Mouse (Mus musculus) adrenal gland, postnatal 0 days (tissue): Measurements from ENCODE around the gene Gm21830. TPM values are rescaled to one million over a fixed set of nuclear protein-coding genes. Genes with fewer than 3 reads are reported as not detected.

ENCODE experiments used
- polyA plus RNA-seq: library from polyadenylated mRNA; unstranded; fragments of >200 nt; fragmentation: Nextera tagmentation; extraction: Ambion mirVana; gene quantifications from 2 replicates; pipeline ENCODE4 v1.2.1, GENCODE M21; 2015

Gm21830 gene
- polyA plus RNA-seq: not detected in 2 replicates

GRCm38 (mm10) chr2:67413425-67413824 is at the start of gene Gm21830:
Gene Gm21830, plus strand, starts transcription at chr2:67413725.

GRCm38 (mm10) chr2:67433081-67433480 is 19.6 kb downstream of the Gm21830 start, which contains the start of gene Gm26727:
Gene Gm26727, minus strand, starts transcription at chr2:67433181.

GRCm38 (mm10) chr2:67445780-67446179 is 32.3 kb downstream of the Gm21830 start, which contains the start of gene Xirp2:
Gene Xirp2, plus strand, starts transcription at chr2:67446002.

Other genes with a start within 250 kb of the Gm21830 start
- gene Gm26727, start 19.5 kb downstream of the Gm21830 start, polyA plus RNA-seq: not detected in 2 replicates
- gene Xirp2, start 32.3 kb downstream of the Gm21830 start, polyA plus RNA-seq: 0.02 and 0.61 TPM in 2 replicates
- 6.3 and 13.2 TPM in 2 replicates for gene B3galt1, start 152.1 kb downstream of the Gm21830 start, polyA plus RNA-seq